Mouse (Mus musculus) neural tube, embryonic 11.5 days (tissue): Measurements from ENCODE around the gene Ndufb3. TPM values are rescaled to one million over a fixed set of nuclear protein-coding genes. Genes with fewer than 3 reads are reported as not detected.
"Not testable (repeated sequence)": the region's sequence is repeated elsewhere in the genome, so short reads cannot be mapped to it uniquely, and the experiment has no call there.

ENCODE experiments used
- ATAC-seq: fragments of 200-750 bp; cut with Nextera tagmentation; 2 replicates; pipeline ENCODE4 v1.8.0; 2017; ENCODE audit warnings: moderate number of reproducible peaks, mild to moderate bottlenecking, moderate TSS enrichment, moderate library complexity; ENCODE audit not compliant: insufficient read depth, low FRiP score, low TSS enrichment
- DNase-seq: peaks from one replicate; pipeline ENCODE4 v3.0.0-alpha.2; 2015; ENCODE audit warnings: low spot score
- H3K27ac ChIP-seq: fragments of 300-500 bp; sonication (generic); 2 replicates; pipeline ENCODE4 v1.5.1; 2014; ENCODE audit warnings: low read depth, mild to moderate bottlenecking, low read length
- H3K27me3 ChIP-seq: fragments of 300-500 bp; sonication (generic); 2 replicates; pipeline ENCODE4 v1.6.1; 2014; ENCODE audit warnings: mild to moderate bottlenecking, low read length, mixed read lengths; ENCODE audit not compliant: control insufficient read depth, insufficient read depth
- H3K36me3 ChIP-seq: fragments of 300-500 bp; sonication (generic); 2 replicates; pipeline ENCODE4 v1.6.1; 2014; ENCODE audit warnings: mild to moderate bottlenecking, low read length, moderate library complexity, mixed read lengths; ENCODE audit not compliant: control insufficient read depth, insufficient read depth
- H3K4me1 ChIP-seq: fragments of 300-500 bp; sonication (generic); 2 replicates; pipeline ENCODE4 v1.6.1; 2014; ENCODE audit warnings: low read length, mixed read lengths; ENCODE audit not compliant: control insufficient read depth, insufficient read depth
- H3K4me2 ChIP-seq: fragments of 300-500 bp; sonication (generic); 2 replicates; pipeline ENCODE4 v1.6.1; 2014; ENCODE audit warnings: low read depth, mild to moderate bottlenecking, moderate library complexity
- H3K4me3 ChIP-seq: fragments of 300-500 bp; sonication (generic); 2 replicates; pipeline ENCODE4 v1.5.1; 2014; ENCODE audit warnings: low read depth, low read length
- H3K9ac ChIP-seq: fragments of 300-500 bp; sonication (generic); 2 replicates; pipeline ENCODE4 v1.6.1; 2014; ENCODE audit warnings: mild to moderate bottlenecking, low read length
- H3K9me3 ChIP-seq: fragments of 300-500 bp; sonication (generic); 2 replicates; pipeline ENCODE4 v1.6.1; 2016; ENCODE audit warnings: low read length; ENCODE audit not compliant: control insufficient read depth
- WGBS: fragments of 180-500 bp; shearing (Covaris S2); extraction: QIAGEN DNeasy Blood & Tissue Kit; methylation state at CpG from one replicate; pipeline ENCODE4 v1.1.7; 2014; 5-methylcytosine and 5-hydroxymethylcytosine counted together
- polyA plus RNA-seq: library from polyadenylated mRNA; unstranded; fragments of >200 nt; fragmentation: Nextera tagmentation; extraction: Ambion mirVana; gene quantifications from 2 replicates; pipeline ENCODE4 v1.2.1, GENCODE M21; 2014

Ndufb3 gene
- polyA plus RNA-seq, 1 experiment from 2014 or later, result 142 TPM

DNA sequence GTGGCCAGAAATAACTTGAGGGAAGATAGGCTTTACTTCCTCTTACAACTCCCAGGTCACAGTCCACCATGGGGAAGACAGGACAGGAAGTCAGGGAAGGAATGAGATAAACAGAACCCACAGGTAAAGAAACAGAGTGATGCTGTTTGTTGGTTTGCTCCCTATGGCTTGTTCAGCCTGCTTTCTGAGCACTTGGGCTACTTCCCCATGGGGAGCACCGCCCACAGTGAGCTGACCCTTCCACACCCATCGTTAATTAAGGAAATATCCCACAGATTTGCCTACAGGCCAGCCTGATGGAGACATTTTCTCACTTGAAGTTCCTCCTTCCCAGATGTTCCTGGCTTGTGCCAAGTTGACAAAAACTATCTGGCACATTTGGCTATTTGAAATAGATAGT lies 42.7 kb downstream of the Ndufb3 start:
- 80% methylated on average over 1 of the region's 2 CpGs for WGBS
- not testable (repeated sequence) for DNase-seq, ATAC-seq, H3K4me2 ChIP-seq, H3K4me1 ChIP-seq, H3K9me3 ChIP-seq, H3K27me3 ChIP-seq, H3K9ac ChIP-seq, H3K4me3 ChIP-seq, H3K36me3 ChIP-seq, H3K27ac ChIP-seq

Other genes with a start within 250 kb of the Ndufb3 start
- gene Bzw1, start 193.5 kb upstream of the Ndufb3 start, polyA plus RNA-seq, result 535 and 540 TPM in 2 replicates
- gene Clk1, start 162.3 kb upstream of the Ndufb3 start, polyA plus RNA-seq, result 146 and 155 TPM in 2 replicates
- gene Nif3l1, start 141.2 kb upstream of the Ndufb3 start, polyA plus RNA-seq, result 67.8 and 68.5 TPM in 2 replicates
- 60.0 and 67.6 TPM in 2 replicates for gene Ppil3, start 140.9 kb upstream of the Ndufb3 start, polyA plus RNA-seq
- 41.9 and 49.0 TPM in 2 replicates for gene Orc2, start 81.3 kb upstream of the Ndufb3 start, polyA plus RNA-seq
- gene Fam126b, start 61 bp upstream of the Ndufb3 start, polyA plus RNA-seq, result 7.0 and 8.6 TPM in 2 replicates
- gene Als2cr12, start 109.6 kb downstream of the Ndufb3 start, polyA plus RNA-seq, result not detected in 2 replicates
- gene Cflar, start 125.1 kb downstream of the Ndufb3 start, polyA plus RNA-seq, result 18.0 and 20.7 TPM in 2 replicates
- 13.1 and 15.9 TPM in 2 replicates for gene Casp8, start 209.0 kb downstream of the Ndufb3 start, polyA plus RNA-seq